Mouse (Mus musculus) testis, adult 2 months (tissue): ENCODE measurements at regions not wholly inside any gene's neighbourhood (a gene's known extent, or its start where the extent isn't known, plus 50 kb on each side); places are given as distances from the start of the nearest gene placed in this dataset.

Experiments
- CTCF ChIP-seq: fragments of 200-500 bp; IDR thresholded peaks from 2 replicates; pipeline ENCODE4 v1.5.1; 2012; ENCODE audit warnings: low read depth, mild to moderate bottlenecking, inconsistent platforms, low read length, moderate library complexity; ENCODE audit not compliant: control insufficient read depth, insufficient read depth, insufficient replicate concordance
- POLR2A ChIP-seq: fragments of 200-500 bp; IDR thresholded peaks from 2 replicates; pipeline ENCODE4 v1.6.1; 2012; ENCODE audit warnings: low read depth, mild to moderate bottlenecking, inconsistent platforms, low read length, moderate library complexity; ENCODE audit not compliant: control insufficient read depth

GRCm38 (mm10) chr10:70738686-70739085, 82.9 kb upstream of the Phyhipl start:
- no peak for TF ChIP-seq POLR2A
- no peak for TF ChIP-seq CTCF
